Mouse (Mus musculus): Measurements from ENCODE around the gene Ctbp2. TPM values are rescaled to one million over a fixed set of nuclear protein-coding genes. Genes with fewer than 3 reads are reported as not detected.

The Ctbp2 gene
- polyA plus RNA-seq (2012; ENCODE audit: insufficient read depth, low replicate concordance) = 82.6 and 131 TPM in 2 replicates

GRCm38 (mm10) chr7:133123999-133124700 is at the start of gene Ctbp2:
Ctbp2 (minus strand) TSS chr7:133124354.
- peaks cover 11% of the 10 kb centered on the region for H3K9me3 ChIP-seq
- H3K4me1 ChIP-seq = peaks cover 32% of the 10 kb centered on the region
- no peak for TF ChIP-seq GATA1 (IDR thresholded peaks at IDR 0.05; ENCODE audit: borderline replicate concordance, low read length)
- TF ChIP-seq FLI1 (IDR thresholded peaks at IDR 0.05; ENCODE audit: low read length) = no peak
- no peaks in the 10 kb centered on the region for H3K36me3 ChIP-seq (replicated peaks; ENCODE audit: low read length)
- peak within 1 kb of the TSS; percentile 96 for H3K4me3 ChIP-seq (replicated peaks)
- peaks cover 11% of the 10 kb centered on the region for H3K27me3 ChIP-seq (replicated peaks)

GRCm38 (mm10) chr7:133171403-133172032 is 47.4 kb upstream of the Ctbp2 start:
- TF ChIP-seq GATA1 (IDR thresholded peaks at IDR 0.05; ENCODE audit: borderline replicate concordance, low read length) (no peak), FLI1 (IDR thresholded peaks at IDR 0.05; ENCODE audit: low read length) (no peak)
- H3K4me3 ChIP-seq (replicated peaks) = no peak overlapping the region
- peaks cover 5% of the 10 kb centered on the region; the same call in 1 of the 2 replicates for H3K9me3 ChIP-seq
- peaks cover 22% of the 10 kb centered on the region for H3K27me3 ChIP-seq (replicated peaks)
- H3K36me3 ChIP-seq (replicated peaks; ENCODE audit: low read length) = no peaks in the 10 kb centered on the region
- peaks cover 37% of the 10 kb centered on the region for H3K4me1 ChIP-seq

- Histone ChIP-seq H3K4me3 (replicated peaks) (no peak overlapping the region), H3K27me3 (replicated peaks) (peaks cover 23% of the 10 kb centered on the region), H3K36me3 (replicated peaks; ENCODE audit: low read length) (no peaks in the 10 kb centered on the region), H3K4me1 (peaks cover 24% of the 10 kb centered on the region), H3K9me3 (peaks cover 6% of the 10 kb centered on the region; the same call in 1 of the 2 replicates)
- TF ChIP-seq FLI1 (IDR thresholded peaks at IDR 0.05; ENCODE audit: low read length) = no peak
- no peak for TF ChIP-seq GATA1 (IDR thresholded peaks at IDR 0.05; ENCODE audit: borderline replicate concordance, low read length)
Measured at GRCm38 (mm10) chr7:133168928-133169327, 44.8 kb upstream of the Ctbp2 start.

GRCm38 (mm10) chr7:133167903-133168302 is 43.7 kb upstream of the Ctbp2 start:
- H3K36me3 ChIP-seq (replicated peaks; ENCODE audit: low read length) = no peaks in the 10 kb centered on the region
- H3K4me3 ChIP-seq (replicated peaks) = no peak overlapping the region
- TF ChIP-seq FLI1 (IDR thresholded peaks at IDR 0.05; ENCODE audit: low read length) = no peak
- no peak for TF ChIP-seq GATA1 (IDR thresholded peaks at IDR 0.05; ENCODE audit: borderline replicate concordance, low read length)
- H3K4me1 ChIP-seq = peaks cover 30% of the 10 kb centered on the region
- H3K9me3 ChIP-seq = peaks cover 6% of the 10 kb centered on the region; the same call in 1 of the 2 replicates
- H3K27me3 ChIP-seq (replicated peaks) = peaks cover 23% of the 10 kb centered on the region

GRCm38 (mm10) chr7:133164770-133165169 is 40.6 kb upstream of the Ctbp2 start:
- Histone ChIP-seq H3K9me3 (peaks cover 6% of the 10 kb centered on the region; the same call in 1 of the 2 replicates), H3K4me3 (replicated peaks) (no peak overlapping the region), H3K27me3 (replicated peaks) (peaks cover 25% of the 10 kb centered on the region), H3K4me1 (peaks cover 30% of the 10 kb centered on the region), H3K36me3 (replicated peaks; ENCODE audit: low read length) (no peaks in the 10 kb centered on the region)
- TF ChIP-seq FLI1 (IDR thresholded peaks at IDR 0.05; ENCODE audit: low read length) = no peak
- no peak for TF ChIP-seq GATA1 (IDR thresholded peaks at IDR 0.05; ENCODE audit: borderline replicate concordance, low read length)

- Histone ChIP-seq H3K27me3 (replicated peaks) (peaks cover 20% of the 10 kb centered on the region), H3K9me3 (peaks cover 6% of the 10 kb centered on the region; the same call in 1 of the 2 replicates), H3K36me3 (replicated peaks; ENCODE audit: low read length) (no peaks in the 10 kb centered on the region), H3K4me3 (replicated peaks) (peak overlapping the region; percentile 57), H3K4me1 (peaks cover 30% of the 10 kb centered on the region)
- TF ChIP-seq GATA1 (IDR thresholded peaks at IDR 0.05; ENCODE audit: borderline replicate concordance, low read length) = no peak
- TF ChIP-seq FLI1 (IDR thresholded peaks at IDR 0.05; ENCODE audit: low read length) = no peak
Measured at GRCm38 (mm10) chr7:133163011-133163410, 38.9 kb upstream of the Ctbp2 start.

GRCm38 (mm10) chr7:133162131-133162530 is 38.0 kb upstream of the Ctbp2 start:
- TF ChIP-seq GATA1 (IDR thresholded peaks at IDR 0.05; ENCODE audit: borderline replicate concordance, low read length) (no peak), FLI1 (IDR thresholded peaks at IDR 0.05; ENCODE audit: low read length) (no peak)
- Histone ChIP-seq H3K36me3 (replicated peaks; ENCODE audit: low read length) (no peaks in the 10 kb centered on the region), H3K9me3 (peaks cover 6% of the 10 kb centered on the region; the same call in 1 of the 2 replicates), H3K4me1 (peaks cover 30% of the 10 kb centered on the region), H3K27me3 (replicated peaks) (peaks cover 17% of the 10 kb centered on the region), H3K4me3 (replicated peaks) (no peak overlapping the region)

- Histone ChIP-seq H3K9me3 (peaks cover 2% of the 10 kb centered on the region; the same call in 1 of the 2 replicates), H3K4me1 (peaks cover 31% of the 10 kb centered on the region), H3K4me3 (replicated peaks) (no peak overlapping the region), H3K36me3 (replicated peaks; ENCODE audit: low read length) (no peaks in the 10 kb centered on the region), H3K27me3 (replicated peaks) (peaks cover 12% of the 10 kb centered on the region)
- no peak for TF ChIP-seq GATA1 (IDR thresholded peaks at IDR 0.05; ENCODE audit: borderline replicate concordance, low read length)
- no peak for TF ChIP-seq FLI1 (IDR thresholded peaks at IDR 0.05; ENCODE audit: low read length)
Measured at GRCm38 (mm10) chr7:133161362-133162080, 37.4 kb upstream of the Ctbp2 start.

GRCm38 (mm10) chr7:133159519-133159918 is 35.4 kb upstream of the Ctbp2 start:
- Histone ChIP-seq H3K4me1 (peaks cover 26% of the 10 kb centered on the region), H3K36me3 (replicated peaks; ENCODE audit: low read length) (no peaks in the 10 kb centered on the region), H3K9me3 (no peaks in the 10 kb centered on the region), H3K27me3 (replicated peaks) (peaks cover 19% of the 10 kb centered on the region), H3K4me3 (replicated peaks) (no peak overlapping the region)
- TF ChIP-seq GATA1 (IDR thresholded peaks at IDR 0.05; ENCODE audit: borderline replicate concordance, low read length) = no peak
- TF ChIP-seq FLI1 (IDR thresholded peaks at IDR 0.05; ENCODE audit: low read length) = no peak

Data from megakaryocyte, embryonic 14.5 days (primary cell).